Mouse (Mus musculus): Measurements from ENCODE around the gene S1pr2. TPM values are rescaled to one million over a fixed set of nuclear protein-coding genes. Genes with fewer than 3 reads are reported as not detected.
"Not testable (repeated sequence)": the region's sequence is repeated elsewhere in the genome, so short reads cannot be mapped to it uniquely, and the experiment has no call there.

The S1pr2 gene
- total RNA-seq, 2 experiments from 2014 or later = 5.4 to 6.9 TPM

DNA sequence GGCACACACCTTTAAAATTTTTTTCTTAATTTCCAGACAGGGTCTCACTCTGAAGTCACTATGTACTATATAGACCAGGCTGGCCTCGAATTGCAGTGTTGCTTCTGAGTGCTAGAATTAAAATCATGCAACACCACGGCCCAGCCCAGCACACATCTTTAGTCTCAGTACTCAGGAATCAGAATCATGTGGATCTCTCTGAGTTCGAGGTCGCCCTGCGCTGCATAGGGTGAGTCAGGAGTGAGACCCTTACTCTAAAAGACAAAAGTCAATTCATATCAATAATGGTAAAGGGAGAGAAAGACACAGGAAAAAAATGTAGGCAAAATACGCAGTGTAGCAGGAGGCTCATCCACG, 25.7 kb upstream of the S1pr2 start:
- intact Hi-C loops (cut with DNase I) = loop anchor here (2.0 to 10.0 kb wide), 3 partner anchors 27 to 133 kb away; partner anchors contain the start of genes Eif3g, Icam4 and Tyk2

DNA sequence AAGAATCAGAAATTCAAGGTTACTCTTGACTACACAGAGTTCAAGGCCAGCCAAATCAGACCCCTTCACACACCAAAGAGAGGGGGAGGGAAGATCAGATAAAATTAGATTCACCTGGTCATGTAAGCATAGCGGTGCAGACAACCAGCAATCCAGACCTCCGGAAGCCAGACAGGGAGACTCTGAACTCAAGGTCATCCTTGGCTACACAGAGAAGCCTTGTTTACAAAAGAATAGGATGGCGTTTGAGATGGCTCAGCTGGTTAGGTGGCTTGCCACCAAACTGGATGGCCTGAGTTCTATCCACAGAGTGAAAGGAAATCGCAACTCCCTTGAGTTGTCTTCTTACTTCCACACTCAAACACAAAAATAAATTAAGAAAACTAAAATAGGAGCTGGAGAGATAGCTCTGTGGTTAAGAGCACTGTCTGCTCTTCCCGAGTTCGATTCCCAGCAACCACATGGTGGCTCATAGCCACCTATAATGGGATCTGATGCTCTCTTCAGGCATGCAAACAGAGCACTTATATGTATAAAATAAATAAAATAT, 25.1 kb upstream of the S1pr2 start:
- intact Hi-C loops (cut with DNase I) = loop anchor here (2.0 to 10.0 kb wide), 3 partner anchors 27 to 133 kb away; partner anchors contain the start of genes Eif3g, Icam4 and Tyk2

More for the DNA sequence above, 25.7 kb upstream of the S1pr2 start:
- no peak for DNase-seq

DNA sequence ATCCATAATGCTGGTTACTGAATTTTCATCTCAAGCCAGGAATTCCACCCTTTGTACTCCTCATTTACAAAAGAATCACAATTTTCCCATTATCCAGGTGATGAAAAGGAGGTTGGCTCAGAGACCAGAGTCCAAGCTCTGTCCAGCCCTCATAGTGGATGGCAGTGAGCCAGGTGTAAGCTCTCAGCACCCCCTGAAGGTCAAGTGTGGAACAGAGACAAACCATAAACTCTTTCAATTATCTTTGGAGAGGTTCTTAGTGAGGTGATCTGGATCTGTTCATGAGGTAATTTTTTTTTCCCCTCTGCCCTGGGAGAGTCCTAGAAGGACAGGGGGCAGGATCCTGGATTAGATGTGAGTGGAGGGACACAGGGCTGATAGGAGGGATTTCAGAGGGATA, 24.2 kb upstream of the S1pr2 start:
- intact Hi-C loops (cut with DNase I) = loop anchor here (10.0 kb wide), 1 partner anchor 134 kb away; the partner anchor contains the start of gene Tyk2
- peak in 1 of 2 experiments; percentile 46 for DNase-seq

More for the DNA sequence above, 25.1 kb upstream of the S1pr2 start:
- DNase-seq = peak in 1 of 2 experiments; percentile 35

- intact Hi-C loops (cut with DNase I) = loop anchor here (5.0 kb wide), 2 partner anchors 46 to 81 kb away; no protein-coding TSS in a partner anchor
- DNase-seq = not testable (repeated sequence)
Measured at GRCm38 (mm10) chr9:20998337-20998736, 21.8 kb upstream of the S1pr2 start.

DNA sequence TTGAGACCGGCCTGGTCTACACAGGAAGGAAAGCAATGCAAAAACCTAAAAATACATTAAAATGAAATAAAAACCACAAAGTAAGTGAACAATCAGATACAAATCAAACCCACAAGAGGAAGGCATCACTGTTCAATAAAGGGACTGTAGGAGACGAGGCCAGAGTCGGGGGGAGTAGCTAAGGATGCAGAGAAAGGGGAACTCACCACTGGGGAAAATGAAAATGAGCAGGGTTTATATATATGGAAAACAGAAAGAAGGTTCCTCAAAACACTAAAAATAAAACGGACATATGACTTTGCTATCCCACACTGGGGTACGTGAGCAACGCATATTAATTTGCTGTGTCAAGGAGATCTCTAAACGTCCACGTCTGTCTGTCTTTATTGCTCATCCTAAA, 20.5 kb upstream of the S1pr2 start:
- no peak for DNase-seq
- intact Hi-C loops (cut with DNase I) = loop anchor here (5.0 kb wide), 2 partner anchors 45 to 80 kb away; no protein-coding TSS in a partner anchor

- DNase-seq = no peak
- intact Hi-C loops (cut with DNase I) = loop anchor here (5.0 kb wide), 2 partner anchors 43 to 78 kb away; no protein-coding TSS in a partner anchor
Measured at GRCm38 (mm10) chr9:20995069-20995468, 18.5 kb upstream of the S1pr2 start.

GRCm38 (mm10) chr9:20993165-20993898, 16.8 kb upstream of the S1pr2 start:
- intact Hi-C loops (cut with DNase I) = no loop called here
- DNase-seq = no peak

GRCm38 (mm10) chr9:20991587-20991986, 15.0 kb upstream of the S1pr2 start:
- intact Hi-C loops (cut with DNase I) = no loop called here
- DNase-seq = no peak

DNA sequence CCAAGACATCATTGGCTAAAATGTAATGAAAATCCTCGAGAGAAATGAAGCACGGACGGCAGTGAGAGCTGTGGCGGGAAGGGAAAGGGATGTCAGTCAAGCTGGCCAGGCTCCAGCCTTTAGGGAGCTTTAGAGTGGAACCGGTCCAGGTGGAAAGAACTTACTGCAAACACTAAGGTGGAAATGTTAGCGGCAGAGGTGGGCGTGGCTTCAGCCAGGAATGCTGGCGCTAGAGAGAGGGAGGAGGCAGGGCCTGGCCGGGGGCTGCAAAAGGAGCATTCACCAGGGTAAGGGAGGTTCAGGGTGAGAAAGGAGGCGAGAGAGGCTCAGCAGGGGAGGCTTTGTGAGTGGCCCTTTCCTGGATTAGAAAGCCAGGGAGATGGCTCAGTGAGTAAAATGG, 14.3 kb upstream of the S1pr2 start:
- intact Hi-C loops (cut with DNase I) = no loop called here
- peak in 1 of 2 experiments; percentile 36 for DNase-seq

DNA sequence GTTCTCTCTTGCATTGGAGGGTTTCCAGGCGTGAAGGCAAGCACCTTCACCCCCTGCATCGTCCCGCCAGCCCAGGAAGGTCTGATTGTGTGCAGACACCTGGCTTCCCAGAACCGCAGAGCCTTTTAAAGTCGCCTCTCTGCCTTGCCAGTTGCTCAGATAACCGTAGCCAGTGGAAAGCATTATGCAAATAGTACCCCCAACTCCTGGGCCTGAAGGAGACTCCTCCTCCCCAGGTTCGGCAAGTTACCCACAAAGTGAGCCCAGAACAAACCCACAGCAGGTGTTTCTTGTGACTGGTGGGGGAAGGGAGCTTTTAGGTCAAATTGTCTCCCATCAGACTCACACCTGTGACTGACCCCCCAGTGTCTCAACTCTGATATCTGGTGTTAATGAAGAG, 11.4 kb upstream of the S1pr2 start:
- intact Hi-C loops (cut with DNase I) = no loop called here
- DNase-seq = no peak

DNA sequence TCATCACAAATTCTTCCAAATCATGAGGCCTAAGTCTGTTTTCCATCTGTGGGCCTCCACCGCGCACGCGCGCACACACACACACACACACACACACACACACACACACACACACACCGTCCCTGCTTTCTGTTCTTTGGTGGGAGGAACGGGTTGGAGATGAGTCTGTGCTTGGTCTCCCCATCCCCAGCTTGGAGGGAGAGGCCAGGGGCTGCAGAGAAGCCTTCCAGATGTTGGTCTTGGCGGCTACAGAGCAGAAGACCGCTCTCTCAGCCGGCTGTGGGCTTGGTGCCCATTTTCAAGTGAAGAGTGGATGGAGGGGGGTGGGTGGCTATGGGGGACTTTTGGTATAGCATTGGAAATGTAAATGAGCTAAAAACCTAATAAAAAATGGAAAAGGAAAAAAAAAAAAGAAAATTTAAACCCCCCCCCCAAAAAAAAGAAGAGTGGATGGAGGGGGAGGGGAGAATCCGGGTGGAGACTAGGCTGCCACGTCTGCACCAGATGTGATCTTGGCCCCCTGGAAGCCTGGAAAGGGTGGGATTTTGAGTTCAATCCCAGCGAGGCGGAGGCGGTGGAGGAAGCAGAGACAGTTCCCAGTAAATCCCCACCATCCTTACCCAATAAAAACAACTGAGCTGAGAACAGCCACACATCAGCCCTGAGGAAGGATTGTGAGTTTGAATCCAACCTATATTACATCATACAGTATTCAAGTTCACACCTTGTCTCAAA, 10.5 kb upstream of the S1pr2 start:
- intact Hi-C loops (cut with DNase I) = no loop called here
- DNase-seq = peak; percentile 72 to 73

- intact Hi-C loops (cut with DNase I) = no loop called here
- DNase-seq = no peak
Measured at GRCm38 (mm10) chr9:20983169-20983568, 6.6 kb upstream of the S1pr2 start.

DNA sequence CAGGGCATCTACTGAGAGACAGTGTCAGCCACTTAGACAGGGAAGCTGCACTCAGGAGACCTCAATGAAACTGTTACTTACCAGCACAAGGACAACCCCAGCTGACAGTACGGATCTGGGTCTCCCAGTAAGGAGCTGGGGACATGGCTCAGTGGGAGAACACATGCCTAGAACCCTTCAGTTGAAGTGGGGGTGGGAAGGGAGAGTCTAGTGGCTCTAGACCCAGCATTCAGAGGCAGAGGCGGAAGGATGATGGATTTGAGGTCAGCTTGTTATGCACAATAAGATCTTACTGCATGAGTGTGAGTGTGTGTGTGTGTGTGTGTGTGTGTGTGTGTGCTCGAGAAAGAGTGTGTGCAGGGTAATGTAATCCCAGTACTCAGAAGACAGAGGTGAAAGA, 5.6 kb upstream of the S1pr2 start:
- no peak for DNase-seq
- intact Hi-C loops (cut with DNase I) = no loop called here

GRCm38 (mm10) chr9:20979769-20980168, 3.2 kb upstream of the S1pr2 start:
- intact Hi-C loops (cut with DNase I) = no loop called here
- no peak for DNase-seq

DNA sequence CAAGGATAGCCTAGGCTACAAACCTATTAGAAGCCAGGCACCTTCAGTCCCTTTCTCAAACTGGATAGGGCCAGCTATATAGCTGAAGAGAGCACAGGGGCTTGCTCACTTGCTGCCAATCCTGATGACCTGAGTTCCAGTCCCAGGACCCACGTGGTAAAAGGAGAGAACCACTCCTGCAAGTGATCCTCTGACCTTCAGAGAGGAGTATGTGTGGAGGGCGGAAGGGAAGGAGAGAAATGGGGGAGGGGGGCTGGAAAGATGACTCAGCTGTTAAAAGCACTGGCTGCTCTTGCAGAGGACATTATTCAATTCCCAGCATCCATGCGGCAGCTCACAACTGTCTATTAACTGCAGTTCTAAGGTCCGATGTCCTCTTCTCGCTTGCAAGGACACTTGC, 2.6 kb upstream of the S1pr2 start:
- intact Hi-C loops (cut with DNase I) = no loop called here
- DNase-seq = no peak

DNA sequence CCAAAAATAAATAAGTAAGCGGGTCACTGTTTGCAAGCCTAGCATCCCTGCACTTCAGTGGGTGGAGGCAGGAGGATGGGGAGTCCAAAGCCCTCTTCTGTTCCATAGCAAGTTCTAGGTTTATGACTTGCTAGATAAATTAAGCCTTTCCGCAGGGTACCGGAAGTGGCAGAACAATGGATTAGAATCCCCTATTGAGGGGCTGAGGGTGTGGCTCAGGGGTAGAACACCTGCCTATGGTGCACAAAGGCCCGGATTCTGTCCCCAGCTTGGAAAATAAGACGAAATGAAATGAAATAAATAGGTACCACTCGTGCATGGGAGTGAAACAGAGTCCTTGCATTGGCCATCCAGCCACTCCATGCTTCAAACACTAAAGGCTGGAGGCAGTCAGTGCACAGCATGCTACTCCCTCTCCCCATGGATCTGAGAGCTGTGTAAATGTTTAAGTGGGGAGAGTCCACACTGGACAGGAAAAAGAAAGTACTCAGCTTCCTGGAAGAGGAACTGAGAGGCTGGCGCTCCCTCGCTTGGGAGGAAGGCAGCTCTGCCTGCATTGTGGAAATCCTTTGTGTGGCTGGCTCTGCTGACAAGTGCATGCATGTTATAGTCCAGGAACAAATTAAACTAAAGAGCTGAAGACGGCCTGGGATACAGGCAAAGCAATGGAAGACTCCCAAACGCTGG, 2.0 kb upstream of the S1pr2 start:
- no peak for DNase-seq
- intact Hi-C loops (cut with DNase I) = no loop called here

DNA sequence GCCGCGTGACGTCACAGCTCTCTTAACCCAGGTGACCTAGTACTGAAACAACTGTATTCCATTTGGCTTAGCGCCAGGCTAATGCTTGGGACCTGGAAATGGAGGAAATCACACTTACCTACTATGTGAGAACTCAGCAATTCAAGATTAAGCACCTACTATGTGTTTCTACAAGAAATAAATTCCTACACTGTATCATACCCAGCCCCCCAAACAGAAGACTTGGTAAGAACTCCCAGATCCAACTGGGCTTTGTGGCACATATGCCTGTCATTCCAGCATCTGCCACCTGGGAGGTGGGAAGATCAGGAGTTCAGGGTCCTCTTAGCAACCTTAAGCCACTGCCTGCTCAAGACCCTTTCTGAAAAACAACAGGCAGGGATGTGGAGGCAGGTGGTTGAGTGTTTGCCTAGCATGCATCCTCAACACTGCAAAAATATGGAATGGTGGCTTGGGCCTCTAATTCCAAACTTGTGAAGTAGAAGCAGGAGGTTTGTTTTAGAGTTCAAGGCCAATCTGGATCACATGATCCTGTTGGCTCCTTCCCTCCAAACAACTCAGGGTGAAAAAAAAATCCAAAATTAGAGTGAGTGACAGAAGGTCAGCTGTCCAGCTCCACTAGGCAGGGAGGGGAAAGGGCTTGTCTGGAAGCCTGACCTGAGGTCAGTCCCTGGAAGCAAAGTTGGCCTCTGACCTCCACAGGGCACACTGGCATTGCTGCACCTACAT, 544 bp upstream of the S1pr2 start:
- intact Hi-C loops (cut with DNase I) = no loop called here
- DNase-seq = no peak

- peak; percentile 62 to 68 for DNase-seq
- intact Hi-C loops (cut with DNase I) = no loop called here
Measured at GRCm38 (mm10) chr9:20975431-20976215, 958 bp downstream of the S1pr2 start.

DNA sequence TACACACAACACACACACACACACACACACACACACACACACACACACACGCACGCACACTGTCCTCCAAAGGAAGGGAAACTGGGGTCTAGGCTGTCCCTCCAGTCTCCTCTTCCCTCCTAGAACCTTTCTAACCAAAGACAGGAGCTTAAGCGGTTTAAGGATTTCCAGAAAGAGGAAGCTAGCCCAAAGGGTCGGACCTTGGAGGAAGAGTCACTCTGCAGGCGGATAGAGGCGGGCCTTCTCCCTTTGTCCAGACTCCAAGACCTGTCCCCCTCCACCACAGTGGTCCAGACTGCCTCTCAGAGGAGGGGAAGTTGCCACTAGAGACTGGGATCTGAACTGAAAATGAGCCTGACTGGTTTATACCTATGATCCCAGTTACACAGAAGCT, 2.9 kb downstream of the S1pr2 start:
- intact Hi-C loops (cut with DNase I) = loop anchor here (2.0 kb wide), 1 partner anchor 21 kb away; no protein-coding TSS in a partner anchor
- peak; percentile 37 to 45 for DNase-seq

Data from heart, postnatal 14 days (tissue).